Mouse (Mus musculus): ENCODE measurements around the gene Srgap1.

Srgap1 gene

GRCm38 (mm10) chr10:121755822-121756221 is 291.3 kb downstream of the Srgap1 start:
- no peak for DNase-seq

GRCm38 (mm10) chr10:121754237-121754636 is 292.9 kb downstream of the Srgap1 start:
- no peak for DNase-seq

- DNase-seq = no peak
Observed at GRCm38 (mm10) chr10:121750175-121750574, 296.9 kb downstream of the Srgap1 start.

- no peak for DNase-seq
Observed at GRCm38 (mm10) chr10:121742336-121742735, 304.8 kb downstream of the Srgap1 start.

- DNase-seq = peak; percentile 89
Observed at GRCm38 (mm10) chr10:121739548-121740505, 307.3 kb downstream of the Srgap1 start, which contains the start of gene BC048403. TSS of gene BC048403 (plus strand) at chr10:121739937.

GRCm38 (mm10) chr10:121737256-121737655 is 309.9 kb downstream of the Srgap1 start:
- no peak for DNase-seq

GRCm38 (mm10) chr10:121732542-121732941 is 314.6 kb downstream of the Srgap1 start:
- no peak for DNase-seq

GRCm38 (mm10) chr10:121731048-121731725 is 315.9 kb downstream of the Srgap1 start:
- no peak for DNase-seq

All from thymus, postnatal 36 days (tissue).